Mouse (Mus musculus): ENCODE results near the gene Slc25a45.
"Not testable (repeated sequence)": the region's sequence is repeated elsewhere in the genome, so short reads cannot be mapped to it uniquely, and the experiment has no call there.

The Slc25a45 gene

GRCm38 (mm10) chr19:5856604-5857003 is 21.0 kb upstream of the Slc25a45 start:
- DNase-seq (ENCODE audit: low spot score) = no peak

GRCm38 (mm10) chr19:5862335-5863085 is 15.1 kb upstream of the Slc25a45 start:
- no peak for DNase-seq (ENCODE audit: low spot score)

GRCm38 (mm10) chr19:5863776-5864175 is 13.8 kb upstream of the Slc25a45 start:
- no peak for DNase-seq (ENCODE audit: low spot score)

GRCm38 (mm10) chr19:5864710-5865398 is 12.8 kb upstream of the Slc25a45 start:
- no peak for DNase-seq (ENCODE audit: low spot score)

- no peak for DNase-seq (ENCODE audit: low spot score)
Measured at GRCm38 (mm10) chr19:5868096-5868495, 9.5 kb upstream of the Slc25a45 start.

GRCm38 (mm10) chr19:5871273-5871672 is 6.3 kb upstream of the Slc25a45 start:
- DNase-seq (ENCODE audit: low spot score) = no peak

- DNase-seq (ENCODE audit: low spot score) = no peak
Measured at GRCm38 (mm10) chr19:5871683-5872082, 5.9 kb upstream of the Slc25a45 start.

GRCm38 (mm10) chr19:5872528-5872927 is 5.1 kb upstream of the Slc25a45 start:
- DNase-seq (ENCODE audit: low spot score) = no peak

GRCm38 (mm10) chr19:5872931-5873556 is 4.6 kb upstream of the Slc25a45 start:
- no peak for DNase-seq (ENCODE audit: low spot score)

- no peak for DNase-seq (ENCODE audit: low spot score)
Measured at GRCm38 (mm10) chr19:5874391-5874968, 3.1 kb upstream of the Slc25a45 start.

GRCm38 (mm10) chr19:5874969-5875480 is 2.6 kb upstream of the Slc25a45 start, which contains the start of gene Frmd8:
Gene Frmd8 (minus strand): TSS chr19:5875274.
- DNase-seq (ENCODE audit: low spot score) = peak; percentile 92

- DNase-seq (ENCODE audit: low spot score) = peak; percentile 66
Measured at GRCm38 (mm10) chr19:5878362-5878722, 734 bp downstream of the Slc25a45 start.

GRCm38 (mm10) chr19:5878916-5879315 is 1.3 kb downstream of the Slc25a45 start:
- no peak for DNase-seq (ENCODE audit: low spot score)

GRCm38 (mm10) chr19:5879735-5880134 is 2.1 kb downstream of the Slc25a45 start:
- DNase-seq (ENCODE audit: low spot score) = no peak

GRCm38 (mm10) chr19:5881155-5881554 is 3.5 kb downstream of the Slc25a45 start:
- no peak for DNase-seq (ENCODE audit: low spot score)

GRCm38 (mm10) chr19:5882079-5882478 is 4.5 kb downstream of the Slc25a45 start:
- not testable (repeated sequence) for DNase-seq (ENCODE audit: low spot score)

GRCm38 (mm10) chr19:5883935-5884334 is 6.3 kb downstream of the Slc25a45 start:
- no peak for DNase-seq (ENCODE audit: low spot score)

GRCm38 (mm10) chr19:5885838-5886237 is 8.2 kb downstream of the Slc25a45 start:
- DNase-seq (ENCODE audit: low spot score) = no peak

- no peak for DNase-seq (ENCODE audit: low spot score)
Measured at GRCm38 (mm10) chr19:5887234-5887815, 9.7 kb downstream of the Slc25a45 start.

GRCm38 (mm10) chr19:5889211-5889610 is 11.6 kb downstream of the Slc25a45 start:
- DNase-seq (ENCODE audit: low spot score) = no peak

GRCm38 (mm10) chr19:5891521-5892258 is 14.1 kb downstream of the Slc25a45 start:
- no peak for DNase-seq (ENCODE audit: low spot score)

Data from ovary, postnatal 36 days (tissue).